Mouse (Mus musculus) ES-E14 (cell line): ENCODE data around the gene Utrn. TPM values are rescaled to one million over a fixed set of nuclear protein-coding genes. Genes with fewer than 3 reads are reported as not detected.

Experiments used
- DNase-seq: peaks from one replicate; pipeline ENCODE4 v3.0.0-alpha.2; 2013; ENCODE audit warnings: low read depth, low spot score
- H3K27ac ChIP-seq: 2 replicates; pipeline ENCODE4 v1.5.1; 2012; ENCODE audit warnings: low read depth, mild to moderate bottlenecking, low read length, moderate library complexity, mixed read lengths; ENCODE audit not compliant: poor library complexity, insufficient read depth, severe bottlenecking
- H3K36me3 ChIP-seq: 2 replicates; pipeline ENCODE4 v1.6.1; 2012; ENCODE audit warnings: mild to moderate bottlenecking, low read length, moderate library complexity, mixed read lengths; ENCODE audit not compliant: control insufficient read depth, poor library complexity, insufficient read depth, severe bottlenecking
- H3K4me1 ChIP-seq, 2 experiments: fragments of 150-350 bp in 1 of 2; sonication (generic) in 1 of 2; 2 replicates each; pipeline ENCODE4 v1.6.1; 2012; ENCODE audit warnings: low read length in 2 of 2, mild to moderate bottlenecking in 1 of 2, mixed read lengths in 1 of 2; ENCODE audit not compliant: control insufficient read depth in 2 of 2, insufficient read depth in 2 of 2, poor library complexity in 1 of 2
- H3K4me3 ChIP-seq, 2 experiments: fragments of 150-350 bp in 1 of 2; sonication (generic) in 1 of 2; 2 replicates each; pipeline ENCODE4 v1.5.1; 2012; ENCODE audit warnings: low read length in 2 of 2, low read depth in 1 of 2, mild to moderate bottlenecking in 1 of 2, mixed read lengths in 1 of 2; ENCODE audit not compliant: insufficient read depth in 1 of 2, poor library complexity in 1 of 2, severe bottlenecking in 1 of 2
- H3K9ac ChIP-seq: 2 replicates; pipeline ENCODE4 v1.6.1; 2012; ENCODE audit warnings: low read depth, mild to moderate bottlenecking, low read length, mixed read lengths; ENCODE audit not compliant: poor library complexity, insufficient read depth, severe bottlenecking
- H3K9me3 ChIP-seq: fragments of 150-350 bp; sonication (generic); 2 replicates; pipeline ENCODE4 v1.6.1; 2012; ENCODE audit warnings: low read depth, mild to moderate bottlenecking, low read length; ENCODE audit not compliant: control insufficient read depth, insufficient read depth
- CHD2 ChIP-seq: IDR thresholded peaks from 2 replicates; pipeline ENCODE4 v1.6.1; 2014; ENCODE audit warnings: mild to moderate bottlenecking, low read depth, low read length, inconsistent platforms
- HCFC1 ChIP-seq: IDR thresholded peaks from 2 replicates; pipeline ENCODE4 v1.6.1; 2012; ENCODE audit warnings: low read length, inconsistent platforms, borderline replicate concordance; ENCODE audit not compliant: insufficient read depth
- MAFK ChIP-seq: IDR thresholded peaks from 2 replicates; pipeline ENCODE4 v1.6.1; 2014; ENCODE audit warnings: mild to moderate bottlenecking, low read depth, low read length, inconsistent platforms; ENCODE audit not compliant: insufficient read depth
- ZC3H11A ChIP-seq: IDR thresholded peaks from 2 replicates; pipeline ENCODE4 v1.6.1; 2012; ENCODE audit warnings: low read depth, mild to moderate bottlenecking, inconsistent platforms, low read length, borderline replicate concordance
- ZNF384 ChIP-seq: IDR thresholded peaks from 2 replicates; pipeline ENCODE4 v1.6.1; 2012; ENCODE audit warnings: low read depth, low read length, inconsistent platforms
- in situ Hi-C, 2 experiments: fragments of 600-800 bp; cut with MboI; formaldehyde crosslinking; loops; one replicate each; pipeline ENCODE4 v1.15.1; 2025; ENCODE audit warnings: low sequenced_read_pairs in 2 of 2, inconsistent platforms in 1 of 2; ENCODE audit not compliant: unreplicated experiment in 2 of 2
- total RNA-seq: library from RNA; depleted of rRNA; stranded (reverse); fragments of 300-350 nt; gene quantifications from 2 replicates; pipeline ENCODE4 v1.2.3, GENCODE M21; 2012

Gene Utrn
- total RNA-seq, 1 experiment: 66.9 TPM

DNA sequence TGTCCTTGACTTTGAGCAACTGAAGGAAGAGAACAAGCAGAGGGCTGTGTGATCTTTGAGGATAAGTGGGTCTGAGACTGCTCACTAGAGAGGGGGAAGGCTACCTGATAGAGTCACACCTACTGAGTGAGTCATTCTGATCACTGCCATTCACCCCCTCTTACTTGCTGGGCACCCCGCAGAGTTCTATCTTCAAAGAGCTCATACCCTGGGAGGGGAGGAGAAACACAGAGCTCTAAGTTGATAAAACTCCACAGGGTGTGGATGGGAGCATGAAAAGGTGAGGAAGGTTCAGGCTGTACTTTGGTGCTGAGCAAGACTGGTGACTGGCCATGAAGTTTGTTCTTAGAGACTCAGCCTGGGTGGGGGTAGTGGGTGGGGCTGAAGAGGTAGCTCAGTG, 164.9 kb downstream of the Utrn start:
- Histone ChIP-seq H3K9ac (no peak overlapping the region), H3K4me3 (no peak overlapping the region), H3K9me3 (no peaks in the 10 kb centered on the region), H3K4me1 (peaks cover 0 to 3% of the 10 kb centered on the region in 2 experiments; a peak in 1 of 4 replicates), H3K27ac (no peak overlapping the region), H3K36me3 (no peaks in the 10 kb centered on the region)
- no peak for DNase-seq
- in situ Hi-C loops: no loop called here
- TF ChIP-seq MAFK: no peak
- no peak for TF ChIP-seq ZC3H11A
- no peak for TF ChIP-seq HCFC1
- TF ChIP-seq CHD2: no peak
- TF ChIP-seq ZNF384: no peak

DNA sequence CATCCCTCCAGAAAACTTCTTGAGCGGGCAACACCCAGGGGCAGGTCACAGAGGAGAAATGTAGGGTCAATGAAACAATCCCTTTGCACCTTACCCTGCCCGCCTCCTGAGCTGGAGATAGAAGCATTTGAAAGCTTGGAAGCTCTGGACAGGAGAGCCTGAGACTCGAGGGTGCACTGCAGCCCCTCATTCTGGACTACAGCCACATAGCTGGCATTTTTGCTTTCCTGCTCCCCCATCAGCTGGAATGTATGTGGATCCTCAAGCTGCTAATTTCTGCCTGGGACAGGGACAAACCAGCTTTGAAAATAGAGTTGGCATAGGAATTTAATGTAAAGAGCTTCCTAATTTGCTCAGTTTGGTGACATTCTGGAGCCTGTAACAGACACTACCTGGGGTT, 165.6 kb downstream of the Utrn start:
- TF ChIP-seq ZNF384 (no peak), HCFC1 (no peak)
- in situ Hi-C loops: no loop called here
- Histone ChIP-seq H3K27ac (no peak overlapping the region), H3K36me3 (no peaks in the 10 kb centered on the region), H3K9me3 (no peaks in the 10 kb centered on the region), H3K4me1 (peaks cover 0 to 3% of the 10 kb centered on the region in 2 experiments; a peak in 1 of 4 replicates), H3K9ac (no peak overlapping the region), H3K4me3 (no peak overlapping the region)
- no peak for DNase-seq

DNA sequence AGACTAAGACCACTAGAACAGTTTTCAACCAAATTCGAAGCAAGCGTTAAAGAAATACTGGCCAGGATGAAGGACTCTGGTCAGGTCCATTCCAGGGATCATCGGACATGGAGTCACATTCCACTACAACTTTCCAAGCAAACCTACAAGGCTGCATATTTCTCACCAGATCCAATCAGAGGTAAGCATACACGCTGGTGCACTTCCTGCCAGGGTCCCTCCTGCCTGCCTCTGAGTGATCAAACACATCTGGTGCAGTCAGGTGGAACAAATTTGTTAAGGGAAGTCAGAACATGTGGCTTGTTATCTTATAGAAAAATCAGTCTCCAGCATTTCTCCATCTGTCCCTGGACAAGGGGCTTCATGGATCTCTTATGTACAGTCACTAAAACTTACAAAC, 167.0 kb downstream of the Utrn start:
- in situ Hi-C loops: no loop called here
- Histone ChIP-seq H3K27ac (no peak overlapping the region), H3K9ac (no peak overlapping the region), H3K36me3 (no peaks in the 10 kb centered on the region), H3K9me3 (no peaks in the 10 kb centered on the region), H3K4me1 (peaks cover 0 to 3% of the 10 kb centered on the region in 2 experiments; a peak in 1 of 4 replicates), H3K4me3 (no peak overlapping the region)
- no peak for DNase-seq
- TF ChIP-seq ZNF384 (no peak), ZC3H11A (no peak), CHD2 (no peak), HCFC1 (no peak), MAFK (no peak)

DNA sequence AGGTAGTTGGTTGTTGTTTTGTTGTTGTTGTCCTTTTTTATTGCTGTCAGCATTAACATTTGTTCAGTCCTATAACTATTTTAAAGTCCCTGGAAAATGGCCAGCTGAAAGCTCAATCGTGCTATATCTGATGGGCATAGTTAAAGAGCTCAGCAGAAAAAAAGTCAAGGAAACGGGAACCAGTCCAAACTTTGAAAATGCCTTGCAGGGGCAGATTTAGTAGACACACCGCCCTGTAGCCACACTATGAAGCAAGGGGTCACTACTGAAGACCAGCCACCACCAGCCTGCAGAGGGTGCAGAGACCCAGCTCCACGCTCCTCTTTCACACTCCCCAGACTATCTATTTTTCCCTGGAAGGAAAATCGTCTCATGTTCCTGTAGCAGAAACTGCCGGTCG, 167.5 kb downstream of the Utrn start:
- no peak overlapping the region for H3K4me3 ChIP-seq
- H3K36me3 ChIP-seq: no peaks in the 10 kb centered on the region
- H3K4me1 ChIP-seq: peaks cover 0 to 3% of the 10 kb centered on the region in 2 experiments; a peak in 1 of 4 replicates
- TF ChIP-seq ZNF384 (no peak), MAFK (no peak), CHD2 (no peak), HCFC1 (no peak)
- H3K9me3 ChIP-seq: no peaks in the 10 kb centered on the region
- no peak overlapping the region for H3K9ac ChIP-seq
- in situ Hi-C loops: no loop called here
- no peak overlapping the region for H3K27ac ChIP-seq
- DNase-seq: no peak

DNA sequence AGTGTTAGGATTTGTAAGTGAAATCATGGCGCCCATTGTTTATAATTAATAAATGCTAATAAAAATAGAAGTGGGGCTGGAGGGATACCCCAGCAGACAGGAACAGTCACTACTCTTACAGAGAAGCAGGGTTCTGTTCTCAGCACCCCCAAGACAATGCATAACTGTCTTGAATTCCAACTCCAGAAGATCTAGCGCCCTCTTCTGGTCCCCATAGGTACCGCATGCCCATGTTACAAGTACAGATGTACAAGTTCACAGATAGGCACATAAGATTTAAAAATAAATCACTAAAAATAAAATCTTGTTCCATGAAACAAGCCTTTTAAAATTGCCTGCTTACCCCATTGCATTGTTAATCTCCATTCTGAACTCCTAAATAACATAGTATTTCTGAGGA, 168.6 kb downstream of the Utrn start:
- H3K4me1 ChIP-seq: peaks cover 0 to 3% of the 10 kb centered on the region in 2 experiments; a peak in 1 of 4 replicates
- in situ Hi-C loops: no loop called here
- no peaks in the 10 kb centered on the region for H3K9me3 ChIP-seq
- no peak overlapping the region for H3K27ac ChIP-seq
- H3K9ac ChIP-seq: no peak overlapping the region
- H3K36me3 ChIP-seq: no peaks in the 10 kb centered on the region
- no peak overlapping the region for H3K4me3 ChIP-seq
- TF ChIP-seq MAFK: no peak
- no peak for TF ChIP-seq ZNF384
- TF ChIP-seq HCFC1: no peak
- TF ChIP-seq ZC3H11A: no peak
- no peak for TF ChIP-seq CHD2
- no peak for DNase-seq
